Mouse (Mus musculus) monocyte, adult 2 months (primary cell): ENCODE data around the gene Atp1a2.

Experiments used
- DNase-seq, 2 experiments: peaks; one replicate each; pipeline ENCODE4 v3.0.0; 2022; ENCODE audit warnings: low spot score in 2 of 2, low read depth in 1 of 2

Gene Atp1a2

GRCm38 (mm10) chr1:172305635-172306034, 7.8 kb upstream of the Atp1a2 start:
- DNase-seq: no peak

- no peak for DNase-seq
Measured at GRCm38 (mm10) chr1:172305153-172305552, 7.3 kb upstream of the Atp1a2 start.

GRCm38 (mm10) chr1:172304443-172304842, 6.6 kb upstream of the Atp1a2 start:
- DNase-seq: no peak

GRCm38 (mm10) chr1:172302851-172303250, 5.0 kb upstream of the Atp1a2 start:
- DNase-seq: no peak

- no peak for DNase-seq
Measured at GRCm38 (mm10) chr1:172302311-172302710, 4.4 kb upstream of the Atp1a2 start.

- no peak for DNase-seq
Measured at GRCm38 (mm10) chr1:172301180-172301579, 3.3 kb upstream of the Atp1a2 start.

- DNase-seq: no peak
Measured at GRCm38 (mm10) chr1:172300247-172300646, 2.4 kb upstream of the Atp1a2 start.

- no peak for DNase-seq
Measured at GRCm38 (mm10) chr1:172299528-172299927, 1.7 kb upstream of the Atp1a2 start.

- no peak for DNase-seq
Measured at GRCm38 (mm10) chr1:172296816-172297510, 901 bp downstream of the Atp1a2 start.

GRCm38 (mm10) chr1:172295751-172296197, 2.1 kb downstream of the Atp1a2 start:
- no peak for DNase-seq

- no peak for DNase-seq
Measured at GRCm38 (mm10) chr1:172293449-172293848, 4.4 kb downstream of the Atp1a2 start.

GRCm38 (mm10) chr1:172292880-172293279, 5.0 kb downstream of the Atp1a2 start:
- DNase-seq: no peak

GRCm38 (mm10) chr1:172289617-172289946, 8.3 kb downstream of the Atp1a2 start:
- DNase-seq: no peak

- no peak for DNase-seq
Measured at GRCm38 (mm10) chr1:172288900-172289616, 8.8 kb downstream of the Atp1a2 start.

- no peak for DNase-seq
Measured at GRCm38 (mm10) chr1:172286740-172287139, 11.1 kb downstream of the Atp1a2 start.

- no peak for DNase-seq
Measured at GRCm38 (mm10) chr1:172284221-172284620, 13.6 kb downstream of the Atp1a2 start.

- no peak for DNase-seq
Measured at GRCm38 (mm10) chr1:172283073-172283472, 14.8 kb downstream of the Atp1a2 start.

GRCm38 (mm10) chr1:172281522-172282254, 16.2 kb downstream of the Atp1a2 start:
- DNase-seq: no peak

- DNase-seq: no peak
Measured at GRCm38 (mm10) chr1:172279768-172280509, 17.9 kb downstream of the Atp1a2 start.

- no peak for DNase-seq
Measured at GRCm38 (mm10) chr1:172278328-172278727, 19.5 kb downstream of the Atp1a2 start.

GRCm38 (mm10) chr1:172277172-172277571, 20.7 kb downstream of the Atp1a2 start:
- peak; percentile 45 to 51 for DNase-seq
